Mouse (Mus musculus): ENCODE results near the gene Josd2. TPM values are rescaled to one million over a fixed set of nuclear protein-coding genes. Genes with fewer than 3 reads are reported as not detected.

Josd2 gene
- total RNA-seq, 2 experiments from 2014 or later: 76.7 to 77.9 TPM

DNA sequence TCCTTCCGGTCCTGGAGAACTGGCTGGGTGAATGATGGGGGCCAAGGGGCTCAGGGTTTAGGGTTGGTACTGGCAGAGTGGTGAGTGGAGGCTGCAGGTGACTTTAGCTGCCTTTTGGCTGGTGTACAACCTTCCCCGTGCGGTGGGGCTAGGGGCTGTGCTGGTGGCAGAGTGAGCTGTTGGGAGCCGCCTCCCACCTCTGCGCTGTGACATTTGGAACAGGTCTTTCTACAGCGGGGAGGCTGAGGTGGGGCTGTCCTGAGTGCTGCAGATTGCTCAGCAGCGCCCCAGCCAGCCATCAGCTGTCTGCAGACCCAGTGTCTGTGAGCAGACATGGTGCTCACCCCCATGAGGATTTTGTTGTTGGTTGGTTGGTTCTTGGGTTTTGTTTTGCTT lies 22.3 kb upstream of the Josd2 start:
- DNase-seq (ENCODE audit: low spot score in 2 of 2): no peak

DNA sequence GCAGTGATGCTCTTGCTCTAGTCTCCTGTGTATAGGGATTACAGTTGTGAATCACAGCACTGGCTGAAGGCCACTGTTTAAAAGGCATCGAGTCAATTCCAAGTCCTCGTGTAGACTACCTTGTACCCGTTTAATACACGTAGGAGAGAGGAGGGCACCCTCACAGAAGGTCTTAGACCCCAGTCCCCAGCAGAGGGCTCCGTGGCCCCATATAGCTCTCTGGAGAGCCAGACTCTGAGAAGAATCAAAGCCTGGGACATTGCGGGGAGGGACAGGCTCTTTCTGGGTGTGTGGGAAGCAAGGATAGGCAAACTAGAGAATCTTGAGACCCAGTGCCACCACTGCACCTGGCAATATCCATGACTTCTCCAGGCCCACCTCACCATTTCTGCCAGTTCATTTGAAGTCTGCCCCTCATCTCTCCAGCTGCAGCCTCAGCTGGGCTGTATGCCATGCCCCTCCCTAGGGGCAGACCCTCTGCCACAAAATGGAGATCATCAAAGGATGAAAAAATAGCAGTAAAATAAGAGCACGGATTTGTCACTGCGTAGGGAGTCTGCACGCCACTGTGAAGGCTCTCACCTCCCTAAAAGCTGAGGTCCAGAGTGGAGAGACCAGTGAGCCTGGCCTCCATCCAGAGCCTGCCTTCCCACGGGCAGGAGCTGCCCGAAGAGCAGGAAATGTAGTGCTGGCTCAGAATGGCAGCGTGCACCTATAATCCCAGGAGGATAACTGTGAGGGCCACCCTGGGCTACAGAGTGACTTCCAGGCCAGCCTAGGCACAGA lies 21.5 kb upstream of the Josd2 start:
- DNase-seq (ENCODE audit: low spot score in 2 of 2): no peak

DNA sequence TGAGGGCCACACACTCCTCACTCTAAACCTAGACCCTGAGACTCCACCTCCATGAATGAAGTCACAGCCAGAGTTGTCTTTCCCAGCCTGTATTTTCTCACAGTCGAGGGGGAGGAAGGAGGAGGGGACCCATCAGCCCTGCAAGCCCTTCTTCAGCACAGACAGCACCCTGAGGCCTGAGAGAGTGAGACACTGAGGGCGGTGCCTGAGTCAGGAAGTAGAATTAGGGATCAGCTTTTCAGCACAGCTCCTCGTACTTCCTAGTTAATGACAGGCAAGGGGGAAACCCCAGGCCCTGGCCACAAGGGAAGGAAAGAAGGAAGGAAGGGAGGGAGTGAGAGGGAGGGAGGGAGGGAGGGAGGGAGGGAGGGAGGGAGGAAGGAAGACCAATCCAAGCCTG lies 14.5 kb upstream of the Josd2 start:
- no peak for DNase-seq (ENCODE audit: low spot score in 2 of 2)

DNA sequence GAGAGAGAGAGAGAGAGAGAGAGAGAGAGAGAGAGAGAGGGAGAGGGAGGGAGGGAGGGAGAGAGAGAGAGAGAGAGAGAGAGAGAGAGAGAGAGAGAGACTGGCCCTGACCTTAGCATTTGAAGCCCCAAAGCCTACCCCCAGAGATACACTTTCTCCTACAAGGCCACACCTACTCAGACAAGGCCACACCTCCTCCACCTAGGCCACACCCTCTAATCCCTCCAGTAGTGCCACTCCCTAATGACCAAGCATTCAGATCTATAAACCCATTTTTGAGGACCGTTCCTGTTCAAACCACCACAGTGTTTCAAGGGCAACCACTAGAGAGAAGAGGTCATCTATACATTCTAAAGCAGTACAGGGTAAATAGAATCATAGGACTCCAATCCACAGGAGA lies 11.5 kb upstream of the Josd2 start:
- DNase-seq (ENCODE audit: low spot score in 2 of 2): peak in 1 of 2 experiments; percentile 1

DNA sequence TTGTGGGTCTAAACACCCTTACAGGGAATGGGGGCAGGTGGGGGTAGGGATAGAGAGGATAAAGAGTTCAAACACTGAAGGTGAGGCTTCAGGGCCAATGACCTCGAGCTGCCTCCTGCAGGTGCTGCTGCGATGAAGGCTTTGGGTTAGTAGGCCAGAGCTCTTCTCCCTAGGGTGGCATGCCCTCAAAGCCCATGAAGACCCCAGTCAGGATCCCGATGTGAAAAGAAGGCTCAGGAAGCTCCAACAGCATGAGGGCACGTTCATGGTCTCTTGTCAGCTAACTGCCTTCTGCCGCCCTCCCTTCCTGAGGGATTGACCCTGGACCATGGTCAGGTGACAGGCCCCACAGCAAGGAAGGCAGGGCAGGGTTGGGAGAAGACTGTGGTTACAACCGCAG lies 7.7 kb upstream of the Josd2 start:
- DNase-seq (ENCODE audit: low spot score in 2 of 2): no peak

DNA sequence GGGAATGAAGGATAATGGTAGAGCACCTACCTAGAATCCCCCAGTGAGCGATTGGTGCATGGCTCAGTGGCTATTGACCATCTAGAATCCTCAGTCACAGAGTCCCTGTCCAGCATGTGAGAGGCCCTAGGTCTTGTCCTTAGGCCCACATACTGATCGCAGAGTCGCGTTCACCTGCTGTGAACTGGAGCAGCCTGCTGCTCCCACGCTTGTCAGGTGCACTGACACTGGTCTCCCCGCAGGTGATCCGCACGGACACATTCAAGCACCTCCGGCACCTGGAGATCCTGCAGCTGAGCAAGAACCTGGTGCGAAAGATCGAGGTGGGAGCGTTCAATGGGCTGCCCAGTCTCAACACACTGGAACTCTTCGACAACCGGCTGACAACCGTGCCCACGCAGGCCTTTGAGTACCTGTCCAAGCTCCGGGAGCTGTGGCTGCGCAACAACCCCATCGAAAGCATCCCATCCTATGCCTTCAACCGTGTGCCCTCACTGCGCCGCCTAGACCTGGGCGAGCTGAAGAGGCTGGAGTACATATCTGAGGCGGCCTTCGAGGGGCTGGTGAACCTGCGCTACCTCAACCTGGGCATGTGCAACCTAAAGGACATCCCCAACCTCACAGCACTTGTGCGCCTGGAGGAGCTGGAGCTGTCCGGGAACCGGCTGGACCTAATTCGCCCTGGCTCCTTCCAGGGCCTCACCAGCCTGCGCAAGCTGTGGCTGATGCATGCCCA lies 6.8 kb upstream of the Josd2 start:
- no peak for DNase-seq (ENCODE audit: low spot score in 2 of 2)

DNA sequence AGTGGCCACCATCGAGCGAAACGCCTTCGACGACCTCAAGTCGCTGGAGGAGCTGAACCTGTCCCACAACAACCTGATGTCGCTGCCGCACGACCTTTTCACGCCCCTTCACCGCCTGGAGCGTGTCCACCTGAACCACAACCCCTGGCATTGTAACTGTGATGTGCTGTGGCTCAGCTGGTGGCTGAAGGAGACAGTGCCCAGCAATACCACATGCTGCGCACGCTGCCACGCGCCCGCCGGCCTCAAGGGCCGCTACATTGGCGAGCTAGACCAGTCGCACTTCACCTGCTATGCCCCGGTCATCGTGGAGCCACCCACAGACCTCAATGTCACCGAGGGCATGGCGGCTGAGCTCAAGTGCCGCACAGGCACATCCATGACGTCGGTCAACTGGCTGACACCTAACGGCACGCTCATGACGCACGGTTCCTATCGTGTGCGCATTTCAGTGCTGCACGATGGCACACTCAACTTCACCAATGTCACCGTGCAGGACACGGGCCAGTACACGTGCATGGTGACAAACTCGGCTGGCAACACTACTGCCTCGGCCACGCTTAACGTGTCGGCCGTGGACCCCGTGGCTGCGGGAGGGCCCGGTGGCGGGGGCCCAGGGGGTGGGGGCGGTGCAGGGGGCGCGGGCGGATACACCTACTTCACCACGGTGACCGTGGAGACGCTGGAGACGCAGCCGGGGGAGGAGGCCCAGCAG lies 6.1 kb upstream of the Josd2 start:
- DNase-seq (ENCODE audit: low spot score in 2 of 2): no peak

DNA sequence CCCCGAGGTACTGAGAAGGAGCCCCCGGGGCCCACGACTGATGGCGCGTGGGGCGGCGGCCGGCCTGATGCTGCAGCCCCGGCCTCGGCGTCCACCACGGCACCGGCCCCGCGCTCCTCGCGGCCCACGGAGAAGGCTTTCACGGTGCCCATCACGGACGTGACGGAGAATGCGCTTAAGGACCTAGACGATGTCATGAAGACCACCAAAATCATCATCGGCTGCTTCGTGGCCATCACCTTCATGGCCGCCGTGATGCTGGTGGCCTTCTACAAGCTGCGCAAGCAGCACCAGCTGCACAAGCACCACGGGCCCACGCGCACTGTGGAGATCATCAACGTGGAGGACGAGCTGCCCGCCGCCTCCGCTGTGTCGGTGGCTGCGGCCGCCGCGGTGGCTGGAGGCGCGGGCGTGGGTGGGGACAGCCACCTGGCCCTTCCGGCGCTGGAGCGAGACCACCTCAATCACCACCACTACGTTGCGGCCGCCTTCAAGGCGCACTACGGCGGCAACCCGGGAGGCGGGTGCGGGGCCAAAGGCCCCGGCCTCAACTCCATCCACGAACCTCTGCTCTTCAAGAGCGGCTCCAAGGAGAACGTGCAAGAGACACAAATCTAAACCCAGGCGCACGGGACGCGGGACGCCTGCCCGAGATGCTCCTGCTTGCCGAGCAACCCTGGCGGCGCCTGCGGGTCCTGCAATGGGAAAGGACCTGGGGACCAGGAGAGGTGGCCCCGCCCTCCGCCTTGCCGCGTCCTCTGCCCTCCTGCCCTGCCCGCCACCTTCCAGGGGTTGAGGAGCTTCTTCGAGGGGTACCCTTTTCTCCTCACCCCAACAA lies 5.3 kb upstream of the Josd2 start:
- DNase-seq (ENCODE audit: low spot score in 2 of 2): peak in 1 of 2 experiments; percentile 64

DNA sequence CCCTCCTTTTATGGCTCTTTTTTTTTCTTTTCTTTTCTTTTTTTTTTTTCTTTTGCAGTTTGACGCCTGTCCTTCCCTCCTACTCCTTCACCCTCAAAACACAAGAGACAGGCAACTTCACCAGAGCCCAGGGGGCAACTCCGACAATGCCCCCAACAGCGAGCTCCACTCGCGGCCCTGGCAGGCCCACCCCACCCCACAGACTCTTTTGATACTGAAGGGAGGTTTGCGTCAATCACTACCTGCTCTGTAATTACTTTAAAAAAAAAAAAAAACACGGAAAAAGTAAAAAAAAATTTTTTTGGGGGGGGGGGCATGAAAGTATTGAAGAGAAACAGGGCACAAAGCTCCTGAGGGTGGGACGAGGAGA lies 4.7 kb upstream of the Josd2 start:
- no peak for DNase-seq (ENCODE audit: low spot score in 2 of 2)

DNA sequence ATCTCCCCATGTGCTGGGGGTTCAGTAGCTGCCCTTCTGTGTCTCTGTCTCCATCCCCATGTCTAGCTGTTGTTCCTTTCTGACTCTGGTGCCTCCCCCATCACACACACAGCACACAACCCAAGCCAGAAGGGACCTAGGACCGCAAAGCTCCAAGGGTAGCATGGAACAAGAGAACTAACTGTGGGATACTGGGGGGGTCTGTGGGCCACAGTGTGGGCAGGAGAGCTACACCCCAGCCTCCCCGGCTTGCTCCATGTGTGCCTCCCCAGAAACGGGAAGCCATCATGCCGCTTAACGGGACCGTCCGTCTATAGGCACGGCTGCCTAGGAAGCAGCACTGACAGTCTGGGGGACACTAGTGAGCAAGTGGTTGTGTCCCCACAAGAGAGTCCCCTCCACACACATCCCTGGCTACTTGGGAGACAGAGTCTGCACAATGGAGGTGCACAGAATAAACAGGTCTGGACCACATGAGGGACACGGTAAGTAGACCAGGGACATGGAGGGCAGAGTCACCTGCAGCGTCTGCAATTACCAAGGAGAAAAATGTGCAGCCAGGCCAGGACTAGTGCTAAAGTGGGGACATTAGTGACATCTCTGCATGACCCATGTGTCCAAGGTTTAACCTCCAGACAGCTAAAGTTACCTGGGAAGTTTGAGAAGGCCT lies 4.1 kb upstream of the Josd2 start:
- DNase-seq (ENCODE audit: low spot score in 2 of 2): no peak

DNA sequence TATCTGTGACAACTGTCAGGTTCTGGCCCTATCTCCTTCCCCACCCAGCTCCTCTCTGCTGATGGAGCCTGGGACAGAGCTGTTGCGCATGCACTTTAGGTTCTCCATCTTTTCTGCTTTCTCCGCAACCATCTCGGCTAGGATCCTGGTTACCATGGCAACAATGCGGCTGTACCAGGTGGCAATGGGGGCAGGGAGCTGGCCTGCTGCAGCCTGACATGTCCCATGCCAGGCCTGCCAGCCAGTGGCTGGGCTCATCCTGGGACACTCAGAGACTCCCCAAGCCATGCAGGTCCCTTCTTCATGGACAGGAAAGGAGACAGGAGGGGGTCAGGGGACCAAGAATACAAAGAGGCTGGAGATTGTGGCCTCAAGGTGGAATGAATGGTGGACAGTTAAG lies 3.3 kb upstream of the Josd2 start:
- peak; percentile 81 to 86 for DNase-seq (ENCODE audit: low spot score in 2 of 2)

DNA sequence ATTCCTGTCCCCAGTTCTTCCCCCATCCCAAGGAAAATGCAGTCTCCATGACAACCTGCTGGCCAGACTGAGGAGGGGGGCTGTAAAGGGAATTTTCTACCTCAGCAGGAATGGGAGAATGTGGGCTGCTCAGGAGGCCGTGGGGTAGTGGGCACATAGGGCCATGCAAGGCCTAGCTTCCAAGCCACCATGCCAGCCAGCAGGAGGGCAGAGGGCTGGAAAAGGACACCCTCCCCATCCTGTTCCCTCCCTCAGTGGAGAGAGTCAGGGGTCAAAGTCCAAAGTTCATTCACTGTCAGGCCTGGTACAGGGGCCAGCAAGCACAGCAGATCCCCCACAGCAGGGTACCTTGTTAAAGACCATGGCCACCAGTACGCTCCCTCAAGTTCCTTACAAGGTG lies 2.7 kb upstream of the Josd2 start, which contains the start of gene Aspdh:
TSS of gene Aspdh (plus strand) at position 281 of the 400 bp plus-strand sequence.
- DNase-seq (ENCODE audit: low spot score in 2 of 2): no peak

DNA sequence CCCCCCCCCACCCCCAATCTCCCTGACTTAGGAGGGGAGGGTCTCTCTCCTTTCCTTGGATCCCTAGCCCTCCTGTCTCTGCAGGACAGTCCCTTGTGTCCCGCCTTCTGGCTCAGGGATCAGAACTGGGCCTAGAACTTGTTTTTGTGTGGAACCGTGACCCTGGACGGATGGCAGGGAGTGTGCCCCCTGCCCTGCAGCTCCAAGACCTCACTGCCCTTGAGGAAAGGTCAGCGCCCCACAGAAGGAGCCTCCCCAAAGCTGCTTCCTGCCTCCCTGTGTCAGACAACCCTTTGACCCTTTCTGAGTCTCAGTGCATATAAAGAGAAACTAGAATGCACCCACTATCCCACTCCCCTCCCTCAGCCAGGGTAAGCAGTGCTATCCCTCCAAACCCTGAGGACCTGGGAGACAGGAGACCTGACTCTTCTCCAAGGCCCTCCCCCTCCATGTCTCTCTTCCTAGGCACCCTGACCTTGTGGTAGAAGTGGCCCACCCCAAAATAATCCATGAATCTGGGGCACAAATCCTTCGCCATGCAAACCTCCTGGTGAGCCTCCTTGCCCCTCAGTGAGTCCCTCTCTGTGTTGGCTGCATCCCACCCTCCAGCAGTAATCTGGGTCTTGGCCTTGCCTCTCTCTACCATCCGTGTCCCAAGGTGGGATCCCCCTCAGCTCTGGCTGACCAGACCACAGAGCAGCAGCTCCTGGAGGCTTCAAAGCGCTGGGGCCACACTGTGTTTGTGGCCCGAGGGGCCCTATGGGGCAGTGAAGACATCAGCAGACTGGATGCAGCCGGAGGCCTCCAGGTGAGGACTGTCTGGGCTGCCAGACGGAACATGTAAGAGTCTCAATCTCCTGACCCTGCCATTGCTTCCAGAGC lies 1.5 kb upstream of the Josd2 start:
- no peak for DNase-seq (ENCODE audit: low spot score in 2 of 2)

DNA sequence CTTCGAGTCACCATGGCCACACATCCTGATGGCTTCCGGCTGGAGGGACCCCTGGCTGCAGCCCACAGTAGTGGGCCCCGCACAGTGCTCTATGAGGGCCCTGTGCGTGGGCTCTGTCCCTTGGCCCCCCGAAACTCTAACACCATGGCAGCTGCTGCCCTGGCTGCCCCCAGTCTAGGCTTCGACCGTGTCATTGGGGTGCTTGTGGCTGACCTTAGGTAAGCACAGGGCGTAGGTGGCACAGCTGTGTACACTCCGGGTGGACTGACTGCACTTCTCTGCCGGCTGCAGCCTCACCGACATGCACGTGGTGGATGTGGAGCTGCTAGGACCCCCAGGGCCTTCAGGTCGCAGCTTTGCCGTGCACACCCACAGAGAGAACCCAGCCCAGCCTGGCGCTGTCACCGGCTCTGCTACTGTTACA lies 880 bp upstream of the Josd2 start:
- no peak for DNase-seq (ENCODE audit: low spot score in 2 of 2)

DNA sequence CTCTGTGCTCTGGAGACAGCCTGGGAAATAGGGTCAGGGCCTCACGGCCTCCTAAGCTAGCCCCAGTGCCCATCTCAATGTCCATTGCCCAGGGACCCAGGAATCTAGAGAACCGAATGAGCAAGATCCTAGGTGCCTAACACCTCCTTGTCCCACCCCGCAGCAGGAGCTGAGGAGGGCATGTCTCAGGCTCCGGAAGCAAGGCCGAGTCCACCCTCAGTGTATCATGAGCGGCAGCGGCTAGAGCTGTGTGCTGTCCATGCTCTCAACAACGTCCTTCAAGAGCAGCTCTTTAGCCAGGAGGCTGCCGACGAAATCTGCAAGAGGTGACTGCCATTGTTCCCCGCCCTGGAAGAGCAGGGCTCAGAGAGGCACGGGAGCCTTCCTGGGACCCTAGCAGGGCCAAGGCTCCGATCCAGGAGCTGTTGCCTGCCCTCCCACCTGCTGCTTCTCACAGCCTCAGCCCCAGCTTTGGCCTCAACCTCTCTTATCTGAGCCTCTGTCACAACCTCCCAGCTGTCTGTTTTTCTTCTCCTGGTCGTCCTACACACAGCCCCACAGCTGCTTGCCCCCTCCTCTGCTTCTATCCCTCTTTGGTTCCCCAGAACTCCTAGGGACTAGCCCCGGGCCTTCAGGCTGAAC lies 985 bp downstream of the Josd2 start:
- DNase-seq (ENCODE audit: low spot score in 2 of 2): no peak

DNA sequence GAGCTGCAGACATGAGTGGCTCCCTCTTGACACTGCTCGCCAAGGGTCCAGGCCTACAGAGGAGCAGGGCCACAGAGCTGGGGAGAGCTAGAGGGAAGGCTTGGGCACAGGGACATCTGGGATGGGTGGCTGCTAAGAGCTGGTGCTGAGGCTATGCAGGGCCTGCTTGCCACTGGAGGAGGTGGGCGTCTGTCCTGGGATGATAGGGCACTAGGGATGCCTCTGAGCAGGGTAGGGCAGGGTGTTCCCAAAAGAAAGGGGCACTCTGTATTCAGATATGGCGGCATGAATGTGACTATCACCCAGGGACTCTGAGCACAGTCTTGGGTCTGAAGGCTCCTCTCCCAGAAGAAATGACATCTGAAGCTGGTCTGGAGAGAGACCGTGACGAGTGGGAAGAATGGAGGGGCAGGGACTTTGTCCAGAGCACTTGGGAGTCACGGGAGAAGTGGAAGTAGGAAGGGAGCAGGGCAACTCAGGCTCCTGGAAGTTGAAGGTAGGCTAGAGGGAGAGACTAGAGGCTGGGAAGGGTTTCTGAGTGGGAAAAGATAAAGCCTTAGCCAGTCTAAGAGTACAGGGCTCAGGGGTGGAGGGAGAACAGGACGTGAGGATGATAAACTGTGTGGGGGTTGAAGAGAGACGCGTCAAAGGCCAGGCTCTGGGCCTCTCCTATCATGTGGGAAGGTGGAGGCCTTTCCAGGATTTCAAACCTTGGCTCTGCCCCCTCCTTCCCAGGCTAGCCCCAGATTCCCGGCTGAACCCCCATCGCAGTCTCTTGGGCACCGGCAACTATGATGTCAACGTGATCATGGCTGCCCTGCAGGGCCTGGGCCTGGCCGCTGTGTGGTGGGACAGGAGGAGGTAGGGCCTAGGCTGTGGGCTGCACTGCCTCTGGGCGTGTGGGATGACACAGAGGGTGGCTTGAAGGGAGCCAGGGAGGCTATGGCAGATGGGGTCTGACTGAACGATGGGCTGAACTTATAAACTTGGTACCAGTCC lies 2.2 kb downstream of the Josd2 start:
- DNase-seq (ENCODE audit: low spot score in 2 of 2): no peak

DNA sequence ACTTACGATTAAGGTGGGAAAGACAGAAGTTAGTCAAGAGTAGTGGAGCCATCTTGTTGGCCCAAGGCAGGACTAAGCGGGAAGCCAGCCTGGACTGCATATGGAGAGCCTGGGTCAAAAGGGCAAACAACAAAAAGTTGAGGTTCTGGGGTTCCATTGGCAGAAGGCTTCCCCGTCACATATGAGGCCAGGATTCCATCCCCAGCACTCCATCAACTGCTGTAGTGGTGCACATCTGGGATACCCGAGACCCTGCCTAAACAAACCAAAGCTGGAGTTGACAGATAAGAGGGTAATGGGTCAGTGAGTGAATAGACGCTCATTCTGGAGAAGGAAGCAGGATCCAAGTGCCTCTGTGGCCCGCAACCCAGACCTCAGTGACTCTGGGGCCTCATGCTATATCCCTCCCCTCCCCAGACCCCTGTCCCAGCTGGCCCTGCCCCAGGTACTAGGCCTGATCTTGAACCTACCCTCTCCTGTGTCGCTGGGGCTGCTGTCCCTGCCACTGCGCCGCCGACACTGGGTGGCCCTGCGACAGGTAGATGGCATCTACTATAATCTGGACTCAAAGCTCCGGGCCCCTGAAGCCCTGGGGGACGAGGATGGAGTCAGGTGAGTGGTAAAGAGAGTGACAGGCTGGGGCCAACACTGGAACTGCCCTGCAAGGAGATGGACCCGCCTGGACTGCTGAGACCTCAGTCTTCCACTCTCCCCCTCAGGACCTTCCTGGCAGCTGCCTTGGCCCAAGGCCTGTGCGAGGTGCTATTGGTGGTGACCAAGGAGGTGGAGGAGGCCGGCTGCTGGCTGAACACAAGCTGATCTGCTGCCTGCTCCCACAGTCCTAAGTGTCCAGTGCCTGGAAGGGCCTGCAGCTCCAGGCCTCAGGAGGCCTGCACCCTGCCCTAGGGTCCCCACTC lies 3.2 kb downstream of the Josd2 start:
- DNase-seq (ENCODE audit: low spot score in 2 of 2): no peak

All from left cerebral cortex, adult 18-20 months (tissue).